Mouse (Mus musculus): ENCODE results near the gene Trim80.
"Not testable (repeated sequence)": the region's sequence is repeated elsewhere in the genome, so short reads cannot be mapped to it uniquely, and the experiment has no call there.

Gene Trim80

DNA sequence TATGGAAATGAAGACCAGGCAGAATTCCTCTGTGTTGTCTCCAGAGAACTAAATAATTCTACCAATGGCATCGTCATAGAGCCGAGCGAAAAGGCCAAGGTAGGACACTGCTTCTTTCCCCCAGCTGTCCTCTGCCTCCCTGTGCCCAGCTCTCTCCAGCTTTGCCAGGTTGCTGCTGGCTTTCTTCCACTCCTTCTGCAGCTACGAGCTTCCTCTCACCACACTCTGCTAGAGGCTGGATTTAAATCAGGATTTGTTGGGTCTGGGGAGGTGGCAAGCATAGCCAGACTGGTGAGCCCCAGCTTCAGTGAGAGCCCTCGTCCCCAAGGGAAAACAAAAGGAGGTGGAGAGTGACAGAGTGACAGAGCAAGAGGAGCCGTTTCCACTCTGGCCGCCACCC, 11.0 kb upstream of the Trim80 start:
- DNase-seq: peak; percentile 55 to 62

DNA sequence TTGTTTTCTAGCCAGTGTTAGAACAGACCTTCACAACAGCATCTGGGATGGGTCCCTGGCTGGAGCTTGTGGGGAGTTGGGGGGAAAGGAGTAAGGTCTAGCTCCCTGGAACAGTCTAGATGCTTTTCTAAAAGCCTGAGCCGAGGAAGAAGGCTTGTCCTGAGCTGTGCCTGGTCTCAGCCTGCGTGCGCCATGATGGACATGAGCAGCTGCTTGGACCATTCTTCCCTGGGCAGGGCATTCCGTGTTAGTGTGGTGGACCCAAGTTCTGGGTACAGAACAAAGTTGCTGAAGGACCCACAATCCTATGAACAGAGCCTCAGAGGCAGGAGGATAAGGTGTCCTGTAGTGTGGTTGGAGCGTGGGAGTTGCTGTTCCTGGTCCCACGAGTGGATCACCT, 9.8 kb upstream of the Trim80 start:
- no peak for DNase-seq

DNA sequence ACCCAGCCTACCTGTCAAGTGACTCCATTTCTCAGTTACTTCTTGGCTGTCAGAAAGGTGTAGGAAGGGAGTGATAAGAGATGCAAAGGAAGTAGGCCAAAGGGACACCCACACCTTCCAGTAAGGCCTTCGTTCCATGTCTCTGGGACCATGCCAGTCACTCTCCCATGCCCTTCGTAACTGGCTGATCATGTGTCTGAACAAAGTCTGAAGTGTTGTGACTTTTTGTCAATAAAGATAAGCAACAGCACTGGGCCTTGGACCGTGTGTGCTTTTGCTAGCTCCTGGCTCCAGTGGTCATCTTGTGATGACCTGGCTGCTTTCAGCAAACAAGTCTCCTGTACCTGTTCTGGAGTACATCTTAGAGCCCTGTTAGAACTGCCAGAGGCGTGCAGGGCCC, 7.5 kb upstream of the Trim80 start:
- DNase-seq: no peak

DNA sequence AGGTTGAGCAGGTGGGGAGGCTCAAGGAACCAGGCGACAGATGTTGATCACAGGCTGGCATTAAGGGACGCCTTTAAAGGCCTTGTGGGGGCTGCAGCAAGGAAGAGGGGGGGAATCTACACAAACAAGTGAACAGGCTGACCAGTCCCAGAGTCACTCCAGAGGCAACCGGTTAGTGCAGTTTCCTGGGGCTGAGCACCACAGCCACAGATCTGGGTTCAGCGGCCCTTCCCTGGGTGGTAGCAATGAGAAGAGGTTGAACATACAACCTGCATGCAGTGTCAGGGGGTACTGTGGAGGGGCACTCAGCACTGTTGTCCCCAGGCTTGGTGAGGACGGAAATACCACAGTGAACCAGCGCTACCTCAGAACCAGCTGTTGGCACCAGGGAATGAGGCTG, 7.0 kb upstream of the Trim80 start:
- DNase-seq: no peak

DNA sequence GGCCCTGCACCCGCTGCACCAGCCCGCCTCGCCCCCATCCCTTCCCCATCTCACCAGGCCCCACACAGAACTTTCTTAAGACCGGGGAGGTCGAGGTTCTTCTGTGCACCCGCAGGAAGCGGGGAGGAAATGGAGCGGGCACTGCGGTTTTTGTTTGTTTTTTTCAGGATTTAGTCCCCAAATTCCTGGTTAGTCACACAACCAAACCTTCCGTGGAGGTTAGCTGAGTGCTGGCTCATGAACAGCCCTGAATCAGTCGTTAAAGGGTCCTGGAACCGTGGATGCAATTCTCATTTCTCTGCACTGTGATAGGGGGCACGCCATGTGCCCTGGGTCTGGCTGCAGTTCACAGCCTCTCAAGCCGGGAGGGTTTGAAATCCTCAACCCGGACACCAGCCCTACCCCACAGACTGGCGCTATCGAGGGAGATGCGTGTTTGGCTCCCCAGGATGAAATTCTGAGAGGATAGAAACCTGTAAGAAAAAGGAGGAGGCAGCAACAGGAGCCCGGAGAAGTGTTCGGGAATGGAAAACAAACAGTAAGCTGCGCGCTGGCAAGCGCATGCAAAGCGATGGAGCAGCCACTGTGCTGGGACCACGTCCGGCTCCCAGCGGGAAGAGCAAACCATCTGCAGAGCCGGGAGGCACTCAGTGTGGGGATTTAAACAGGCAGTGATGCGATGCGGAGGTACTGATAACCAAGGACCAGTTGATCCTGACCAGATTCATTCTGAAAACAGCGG, 4.6 kb upstream of the Trim80 start:
- DNase-seq: peak; percentile 83 to 85

DNA sequence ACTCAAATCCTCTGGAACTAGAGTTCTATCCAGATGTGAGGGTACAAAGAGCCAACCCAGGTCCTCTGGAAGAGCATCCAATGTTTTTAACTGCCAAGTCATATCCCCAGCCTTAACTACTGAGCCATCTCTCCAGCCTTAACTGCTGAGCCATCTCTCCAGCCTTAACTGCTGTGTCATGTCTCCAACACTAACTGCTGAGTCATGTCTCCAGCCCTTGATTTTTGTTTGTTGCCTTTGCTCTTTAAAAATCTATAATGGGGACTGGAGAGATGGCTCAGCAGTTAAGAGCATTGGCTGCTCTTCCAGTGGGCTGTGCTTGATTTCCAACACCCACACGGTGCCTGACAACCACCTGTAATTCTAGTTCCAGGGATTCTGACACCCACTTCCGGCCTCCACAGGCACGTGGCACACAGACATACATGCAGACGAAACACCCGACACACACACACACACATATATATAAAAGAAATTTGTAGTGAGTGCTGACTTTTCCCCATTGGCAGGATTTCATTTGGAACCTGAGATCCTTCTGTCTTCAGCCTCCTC, 2.7 kb upstream of the Trim80 start:
- no peak for DNase-seq

DNA sequence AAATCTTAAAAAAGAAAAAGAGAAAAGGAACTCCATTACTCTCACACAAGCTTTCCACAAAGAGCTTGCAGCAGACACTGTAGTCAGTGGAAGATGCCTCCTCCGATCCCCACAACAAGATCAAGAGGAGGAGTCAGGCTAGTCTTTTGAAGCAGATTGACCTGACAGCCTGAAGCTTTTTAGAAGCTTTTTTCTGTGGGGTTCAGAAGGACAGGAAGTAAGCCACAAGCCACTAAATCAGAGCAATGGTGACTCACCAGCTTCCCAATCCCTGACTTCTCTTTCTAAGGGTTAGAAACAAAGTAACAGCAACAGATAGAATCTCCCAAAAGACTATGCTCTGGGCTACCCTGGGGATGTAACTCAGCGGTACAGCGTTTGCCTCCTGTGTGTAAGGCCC, 1.0 kb upstream of the Trim80 start:
- no peak for DNase-seq

DNA sequence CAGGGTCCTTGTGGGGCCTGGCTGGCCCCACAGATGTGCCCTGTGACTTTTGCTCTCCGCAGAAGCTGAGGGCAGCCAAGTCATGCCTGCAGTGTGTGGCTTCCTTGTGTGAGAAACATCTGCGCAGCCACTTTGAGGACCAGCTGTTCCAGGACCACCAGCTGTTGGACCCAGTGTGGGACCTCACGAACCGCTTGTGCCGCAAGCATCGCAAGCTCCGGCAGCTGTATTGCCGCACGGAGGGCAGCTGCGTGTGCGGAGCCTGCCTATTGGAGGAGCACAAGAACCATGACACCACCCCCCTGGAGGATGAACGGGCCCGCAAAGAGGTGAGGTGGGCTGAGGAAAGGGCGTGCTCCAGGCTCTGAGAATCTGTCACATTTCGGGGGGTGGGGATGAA, 1.1 kb downstream of the Trim80 start:
- no peak for DNase-seq

DNA sequence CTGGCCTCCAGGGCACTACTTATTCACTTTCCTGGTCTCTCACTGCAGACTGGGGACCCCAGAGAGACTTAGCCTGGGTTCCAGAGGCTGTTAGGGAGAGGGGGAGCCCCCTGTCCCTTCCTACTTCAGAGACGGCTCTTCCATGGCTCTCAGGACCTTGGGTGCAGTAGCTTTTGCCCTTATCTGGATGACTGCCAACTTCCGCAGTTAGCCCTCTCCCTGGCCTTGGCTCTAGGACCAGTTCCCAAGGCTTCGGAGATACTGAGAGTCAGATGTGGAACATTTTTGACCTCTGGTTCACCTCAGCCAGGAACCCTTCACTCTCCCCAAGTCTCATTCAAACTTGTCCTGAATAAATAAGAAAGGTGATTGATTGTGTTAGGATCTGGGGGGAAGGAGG, 6.6 kb downstream of the Trim80 start:
- DNase-seq: no peak

DNA sequence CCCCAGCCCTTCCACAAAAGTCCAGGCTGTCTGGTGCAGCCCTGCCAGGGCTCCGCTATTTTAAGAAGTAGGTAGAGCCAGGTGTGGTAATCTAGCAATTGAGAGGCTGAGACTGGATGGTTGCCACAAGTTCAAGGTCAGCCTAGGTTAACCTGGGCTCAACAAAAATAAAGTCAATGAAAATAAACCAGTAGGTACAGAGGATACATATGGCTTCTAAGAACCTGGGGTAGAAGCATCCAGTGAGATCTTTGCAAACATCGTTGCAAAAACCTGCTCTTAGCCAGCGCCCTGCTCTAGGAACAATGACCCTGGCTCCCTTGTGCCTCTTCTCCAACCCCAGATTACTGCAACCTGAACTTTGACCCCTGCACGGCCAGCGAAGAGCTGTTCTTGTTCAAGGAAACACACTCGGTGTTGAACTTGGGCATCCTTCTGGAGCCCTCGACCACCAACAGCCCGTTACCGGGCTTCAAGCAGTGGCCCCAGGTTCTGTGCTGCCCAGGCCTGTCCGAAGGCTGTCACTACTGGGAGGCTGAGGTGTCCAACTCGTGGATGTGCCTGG, 7.1 kb downstream of the Trim80 start:
- no peak for DNase-seq

DNA sequence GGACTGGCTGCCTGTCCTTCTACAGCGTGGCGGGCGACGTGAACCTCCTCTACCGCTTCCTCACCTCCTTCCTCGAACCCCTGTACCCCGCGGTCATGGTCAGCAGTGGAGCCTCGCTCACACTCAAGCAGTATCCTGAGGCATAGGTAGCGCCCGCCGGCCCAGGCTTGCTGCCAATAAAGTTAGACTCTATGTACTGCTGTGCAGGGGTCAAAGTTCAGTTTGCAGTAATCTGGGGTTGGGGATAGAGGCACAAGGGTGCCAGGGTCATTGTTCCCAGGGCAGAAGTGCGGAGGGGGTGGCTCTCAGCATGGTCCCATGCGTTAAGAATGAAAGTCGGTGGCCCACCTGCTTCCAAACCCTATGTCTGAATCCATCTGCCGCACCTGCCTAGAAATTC, 7.7 kb downstream of the Trim80 start:
- no peak for DNase-seq

DNA sequence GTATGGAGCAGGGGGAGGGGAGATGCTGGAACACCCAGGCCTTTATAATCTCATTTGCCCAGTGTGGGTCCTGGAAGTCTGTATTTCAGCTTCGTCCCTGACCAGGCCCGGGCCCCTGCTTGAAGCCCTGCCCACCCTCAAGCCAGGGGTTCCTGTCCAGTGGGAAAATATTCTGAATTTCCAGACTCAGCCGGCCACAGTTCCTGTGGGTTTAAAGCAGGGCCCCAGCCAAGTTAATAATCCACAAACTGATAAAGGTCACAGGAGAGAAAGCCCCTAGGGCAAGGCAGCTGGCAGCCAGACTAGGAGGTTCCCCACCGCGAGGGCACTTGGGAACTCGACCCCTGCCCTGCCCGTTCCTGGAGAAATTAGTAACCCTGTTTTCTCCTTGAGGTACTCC, 8.7 kb downstream of the Trim80 start:
- no peak for DNase-seq

DNA sequence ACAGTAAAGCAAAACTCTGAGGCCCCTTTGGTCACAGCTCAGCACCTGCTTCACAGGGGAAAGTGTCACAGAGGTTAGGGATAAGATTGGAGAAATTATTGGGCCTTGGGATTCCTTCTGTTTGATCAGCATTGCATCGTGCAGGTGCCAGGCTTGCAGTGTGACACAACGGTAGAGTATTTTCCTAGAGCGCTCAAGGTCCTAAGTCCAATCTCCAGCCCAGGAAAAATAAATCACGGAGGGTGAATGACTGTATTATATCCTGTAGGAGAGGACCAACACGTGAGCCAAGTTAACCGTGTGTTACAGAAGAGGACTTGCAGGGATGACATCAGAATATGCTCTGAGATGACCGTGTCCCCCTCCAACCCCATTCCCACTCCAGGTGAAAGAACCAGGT, 9.8 kb downstream of the Trim80 start:
- DNase-seq: no peak

DNA sequence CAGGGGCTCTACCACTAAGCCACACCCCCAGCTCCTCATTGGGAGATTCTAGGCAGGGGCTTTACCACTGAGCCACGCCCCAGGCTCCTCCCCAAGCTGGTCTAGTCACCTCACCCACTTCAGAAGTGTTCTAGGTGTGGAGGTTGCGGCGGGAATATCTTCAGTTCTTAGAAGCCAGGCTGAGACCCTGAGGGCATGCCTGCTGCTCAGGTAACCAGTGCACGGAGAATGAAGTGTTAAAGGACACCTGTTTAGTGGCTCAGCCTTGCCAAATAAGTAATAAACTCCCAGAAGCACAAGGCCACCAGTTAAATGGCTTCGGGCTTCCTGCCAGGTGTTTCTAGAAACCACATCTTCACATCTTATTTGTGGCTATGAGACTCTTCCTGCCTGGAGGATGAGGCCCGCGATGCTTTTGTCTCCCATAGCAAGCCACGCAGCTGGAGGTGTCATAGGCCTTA, 11.5 kb downstream of the Trim80 start:
- no peak for DNase-seq

DNA sequence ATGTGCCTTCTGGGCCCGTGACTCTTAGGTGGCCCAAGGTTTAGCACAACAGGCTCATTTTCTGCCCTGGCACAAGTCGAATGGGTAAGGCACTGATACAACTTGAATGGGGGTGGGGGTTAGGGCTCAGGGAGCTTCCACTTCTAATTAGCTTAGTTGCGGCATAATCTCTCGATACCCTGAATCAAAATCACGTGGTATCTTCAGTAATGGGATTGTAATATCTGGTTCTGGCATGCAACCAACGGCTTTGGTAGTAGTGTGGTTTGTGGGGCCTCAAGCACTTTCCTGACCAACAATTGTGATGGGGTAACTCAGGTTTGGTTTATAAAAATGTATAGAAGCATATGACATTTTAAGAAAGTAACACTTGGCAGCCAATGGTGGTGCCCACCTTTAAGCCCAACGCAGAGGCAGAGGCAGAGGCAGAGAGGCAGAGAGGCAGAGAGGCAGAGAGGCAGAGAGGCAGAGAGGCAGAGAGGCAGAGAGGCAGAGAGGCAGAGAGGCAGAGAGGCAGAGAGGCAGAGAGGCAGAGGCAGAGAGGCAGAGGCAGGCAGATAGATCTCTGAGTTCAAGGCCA, 12.0 kb downstream of the Trim80 start:
- DNase-seq: no peak

DNA sequence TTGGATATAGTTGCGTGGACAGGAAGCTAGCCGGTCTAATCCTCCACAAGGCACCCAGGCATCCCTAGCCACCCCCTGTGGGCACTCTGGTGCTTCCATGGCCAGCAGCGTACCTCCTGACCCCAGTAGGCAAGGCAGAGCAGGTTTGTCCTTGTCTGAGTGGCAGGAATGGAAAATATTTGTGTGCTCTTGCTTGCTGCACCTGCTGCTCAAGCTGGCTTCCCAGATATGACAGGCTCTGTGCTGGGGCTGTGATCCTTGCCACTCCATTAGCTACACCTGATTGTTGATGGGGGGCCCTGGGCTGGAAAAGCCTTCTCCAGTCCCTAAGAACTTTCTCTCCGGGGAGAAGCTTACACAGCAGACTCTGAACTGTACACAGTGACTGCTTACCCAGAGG, 13.0 kb downstream of the Trim80 start:
- no peak for DNase-seq

DNA sequence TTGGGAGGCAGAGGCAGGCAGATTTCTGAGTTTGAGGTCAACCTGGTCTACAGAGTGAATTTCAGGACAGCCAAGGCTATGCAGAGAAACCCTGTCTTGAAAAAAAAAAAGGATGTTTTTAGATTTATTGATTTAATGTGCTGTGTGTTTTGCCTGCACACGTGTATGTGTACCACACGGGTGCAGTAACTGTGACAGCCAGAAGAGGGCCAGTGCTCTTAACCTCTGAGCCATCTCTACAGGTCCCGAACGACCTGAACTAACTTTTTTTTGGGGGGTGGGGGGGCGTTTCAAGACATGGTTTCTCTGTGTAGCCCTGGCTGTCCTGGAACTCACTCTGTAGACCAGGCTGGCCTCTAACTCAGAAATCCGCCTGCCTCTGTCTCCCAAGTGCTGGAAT, 14.5 kb downstream of the Trim80 start:
- DNase-seq: not testable (repeated sequence)

DNA sequence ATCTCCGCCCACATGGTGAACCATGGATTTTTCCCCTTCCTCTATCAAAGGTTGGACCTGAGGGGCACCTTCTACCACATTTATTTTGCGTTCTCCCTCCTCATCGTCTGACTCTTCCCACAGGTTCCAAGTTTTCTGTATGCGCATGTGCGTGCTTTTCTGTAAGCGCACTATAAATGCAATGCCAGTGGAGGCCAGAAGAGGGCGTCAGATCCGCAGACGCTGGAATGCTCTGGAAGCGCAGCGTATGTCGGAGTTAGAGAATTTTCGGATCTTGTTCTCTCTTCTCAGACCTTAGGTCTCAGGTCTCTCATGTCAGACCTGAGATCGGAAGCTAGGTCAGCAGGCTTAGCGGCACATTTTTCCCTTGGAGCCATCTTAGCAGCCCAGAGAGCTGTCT, 15.3 kb downstream of the Trim80 start:
- DNase-seq: no peak

DNA sequence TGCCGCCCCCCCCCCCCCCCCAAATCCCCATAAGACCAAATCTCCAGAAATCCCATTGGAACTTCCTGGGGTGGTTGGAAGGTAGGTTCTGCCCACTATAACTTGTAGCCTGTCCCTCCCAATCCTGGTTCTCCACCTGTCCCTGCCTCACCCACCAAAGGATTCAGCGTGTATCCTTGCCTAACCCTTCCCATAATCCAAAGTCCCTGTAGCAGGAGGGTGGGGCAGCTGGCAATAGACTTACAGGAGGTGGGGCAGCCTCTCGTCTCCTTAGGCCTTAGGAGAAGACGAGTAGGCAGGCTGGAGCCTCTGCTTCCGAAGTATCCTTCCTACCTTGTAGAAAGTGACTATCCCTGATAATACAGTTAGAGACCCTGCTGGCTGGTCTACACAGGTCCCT, 15.8 kb downstream of the Trim80 start:
- no peak for DNase-seq

DNA sequence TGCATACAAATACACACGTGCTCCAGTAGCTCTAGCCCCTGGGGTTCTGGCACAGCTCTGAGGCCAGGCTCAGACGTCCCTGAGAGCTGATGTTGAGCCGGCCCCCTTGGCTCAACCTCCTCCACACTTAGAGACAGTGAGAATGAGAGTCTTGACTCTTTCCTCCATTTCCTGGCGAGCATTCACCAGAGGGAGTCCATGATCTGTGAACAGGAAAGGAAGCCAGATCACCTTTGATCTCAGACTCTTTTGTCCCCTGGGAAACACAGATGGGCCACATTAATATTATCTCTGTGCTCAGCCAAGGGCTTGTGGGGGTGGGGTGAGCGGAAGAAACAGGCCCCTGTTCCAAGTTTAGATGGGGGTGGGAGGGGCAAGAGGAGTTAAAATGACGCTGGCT, 17.1 kb downstream of the Trim80 start:
- no peak for DNase-seq

DNA sequence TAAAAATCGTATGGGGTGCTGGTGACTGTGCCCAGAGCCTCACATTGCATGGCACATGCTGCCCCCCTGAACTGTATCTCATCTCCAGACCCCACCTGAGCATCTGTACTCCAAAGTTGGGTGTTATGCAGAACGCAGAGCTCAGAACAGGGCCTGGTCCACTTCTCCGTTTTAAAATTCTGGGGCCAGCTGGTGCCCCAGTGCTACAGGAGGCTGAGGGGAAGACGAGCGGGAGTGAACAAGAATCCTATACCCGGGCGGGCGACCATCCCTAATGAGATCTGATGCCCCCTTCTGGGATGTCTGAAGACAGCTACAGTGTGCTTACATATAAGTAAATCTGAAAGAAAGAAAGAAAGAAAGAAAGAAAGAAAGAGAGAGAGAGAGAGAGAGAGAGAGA, 20.6 kb downstream of the Trim80 start:
- no peak for DNase-seq

DNA sequence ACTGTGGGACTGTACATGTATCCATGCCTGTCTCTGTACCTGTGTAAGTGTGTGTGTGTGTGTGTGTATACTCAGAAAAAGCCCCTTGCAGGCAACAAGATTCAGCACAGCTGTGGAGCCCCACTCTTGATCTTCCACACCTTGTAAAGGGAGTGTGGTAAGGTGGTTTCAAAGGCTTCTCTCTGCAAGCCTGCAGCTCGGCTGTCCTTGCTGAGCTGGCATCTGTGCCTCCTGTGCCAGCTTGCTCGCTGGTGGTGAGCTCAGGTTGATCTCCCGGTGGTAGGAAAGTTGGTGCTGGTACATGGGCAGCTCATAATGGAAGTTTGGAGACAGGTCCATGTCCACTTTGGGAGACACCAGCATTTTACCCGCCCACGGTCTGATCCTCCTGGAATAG, 21.5 kb downstream of the Trim80 start:
- DNase-seq: peak; percentile 13 to 30

DNA sequence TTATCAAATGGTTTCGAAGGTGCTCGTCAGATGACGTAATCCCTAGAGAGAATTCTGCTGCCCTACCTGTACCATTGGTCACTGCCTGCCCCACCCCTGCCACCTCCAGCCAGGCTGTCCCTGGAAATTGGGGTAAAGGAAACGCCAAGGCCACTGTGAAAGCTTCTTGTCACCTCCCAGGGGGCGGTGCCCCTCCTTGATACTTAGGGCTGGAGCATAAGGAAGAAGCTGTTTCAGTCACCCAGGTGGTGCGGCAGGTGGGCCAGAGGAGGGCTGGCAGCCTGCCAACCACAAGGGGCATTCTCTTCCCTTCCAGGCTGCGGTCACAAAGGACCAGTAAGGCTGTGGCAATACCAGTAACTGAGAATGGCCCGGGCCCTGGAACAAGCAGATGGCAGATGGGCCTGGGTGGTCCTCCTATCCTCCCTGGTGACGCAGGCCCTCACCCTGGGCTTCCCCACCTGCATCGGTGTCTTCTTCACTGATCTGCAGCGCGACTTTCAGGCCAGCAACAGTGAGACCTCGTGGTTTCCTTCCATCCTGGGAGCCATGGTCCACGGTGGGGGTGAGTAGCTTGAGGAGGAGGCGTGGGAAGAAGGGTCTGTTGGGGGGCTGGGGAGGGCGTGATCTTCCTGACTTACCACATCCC, 22.0 kb downstream of the Trim80 start, which contains the start of gene Slc16a5:
TSS of gene Slc16a5 (plus strand) at position 232 of the 649 bp plus-strand sequence.
- DNase-seq: peak; percentile 26 to 37

DNA sequence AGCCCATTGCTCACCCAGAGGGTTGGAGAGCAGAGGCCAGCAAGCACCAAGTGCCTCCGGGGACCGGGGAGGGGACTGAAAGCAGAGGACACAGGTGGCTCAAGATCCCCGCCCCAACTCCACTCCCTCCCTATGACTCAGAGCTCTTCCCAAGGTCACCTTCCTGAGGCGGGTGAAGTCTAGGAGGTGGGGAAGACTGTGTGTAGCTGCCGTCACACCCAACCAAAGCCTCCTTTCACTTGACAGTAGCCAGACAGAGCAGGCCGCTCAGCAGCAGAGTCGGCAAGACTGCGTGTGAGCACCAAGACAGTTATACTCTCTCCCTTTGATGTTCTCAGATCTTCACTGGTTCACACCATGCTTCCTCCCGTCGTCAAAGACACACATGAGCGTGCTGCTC, 23.1 kb downstream of the Trim80 start:
- no peak for DNase-seq

Measured in cerebellum, postnatal 25 days (tissue).